Mouse (Mus musculus) thymus, postnatal 25 days (tissue): ENCODE results near the gene Hexim2.

Source experiments
- DNase-seq: peaks from one replicate; pipeline ENCODE4 v3.0.0; 2022

Gene Hexim2

GRCm38 (mm10) chr11:103112552-103112912, 19.7 kb upstream of the Hexim2 start:
- no peak for DNase-seq

- DNase-seq, result no peak
These were observed 19.2 kb upstream of the Hexim2 start for GRCm38 (mm10) chr11:103113005-103113404.

- no peak for DNase-seq
These were observed 18.5 kb upstream of the Hexim2 start for GRCm38 (mm10) chr11:103113771-103114170.

- peak; percentile 6 for DNase-seq
These were observed 17.8 kb upstream of the Hexim2 start for GRCm38 (mm10) chr11:103114270-103114943.

GRCm38 (mm10) chr11:103115163-103116007, 16.8 kb upstream of the Hexim2 start:
- DNase-seq, result peak; percentile 84

GRCm38 (mm10) chr11:103116008-103116818, 16.0 kb upstream of the Hexim2 start, which contains the start of gene Hexim1:
Hexim1 (plus strand) TSS chr11:103116231.
- peak; percentile 100 for DNase-seq

GRCm38 (mm10) chr11:103116959-103117590, 15.2 kb upstream of the Hexim2 start:
- peak; percentile 87 for DNase-seq

GRCm38 (mm10) chr11:103117591-103118009, 14.6 kb upstream of the Hexim2 start:
- DNase-seq, result no peak

GRCm38 (mm10) chr11:103118866-103119265, 13.4 kb upstream of the Hexim2 start:
- DNase-seq, result no peak

- no peak for DNase-seq
These were observed 12.6 kb upstream of the Hexim2 start for GRCm38 (mm10) chr11:103119609-103120008.

GRCm38 (mm10) chr11:103120315-103120714, 11.9 kb upstream of the Hexim2 start:
- no peak for DNase-seq

- DNase-seq, result peak; percentile 100
These were observed 587 bp downstream of the Hexim2 start for GRCm38 (mm10) chr11:103132576-103133455.

GRCm38 (mm10) chr11:103133456-103134185, 1.4 kb downstream of the Hexim2 start:
- no peak for DNase-seq

GRCm38 (mm10) chr11:103134221-103134620, 2.0 kb downstream of the Hexim2 start:
- DNase-seq, result no peak

GRCm38 (mm10) chr11:103136039-103136577, 3.9 kb downstream of the Hexim2 start:
- DNase-seq, result no peak

- DNase-seq, result no peak
These were observed 7.9 kb downstream of the Hexim2 start for GRCm38 (mm10) chr11:103139951-103140762.

GRCm38 (mm10) chr11:103140763-103141100, 8.5 kb downstream of the Hexim2 start:
- DNase-seq, result no peak

GRCm38 (mm10) chr11:103141101-103141943, 9.1 kb downstream of the Hexim2 start:
- DNase-seq, result no peak

GRCm38 (mm10) chr11:103141944-103142255, 9.7 kb downstream of the Hexim2 start:
- DNase-seq, result no peak
